In genomic region chr16:91367066-91367465, GRCm38 (mm10) we compare ENCODE assay signal across 13 mouse cellular contexts. TPM values are rescaled to one million over a fixed set of nuclear protein-coding genes. Genes with fewer than 3 reads are reported as not detected.
A peak's percentile ranks its signal among the peaks of the same experiment; 100 is the strongest.
DNase-seq lines count a peak whose midpoint lies in the region; ATAC-seq and TF ChIP-seq lines count a peak whose summit lies in the region.
"Had no signal": no experiment of that assay in that cellular context is flagged by ENCODE, and none has a peak within 500 bp of the region (broad histone marks: within the 10 kb centered on the region; RNA-seq: fewer than 3 reads in every experiment).

No protein-coding gene starts in this region.

- peak; percentile 95 for DNase-seq in heart, adult 11 months
- DNase-seq in heart, postnatal 14 days: no peak
- DNase-seq in thymus, adult 2 months: no peak
- DNase-seq in thymus, postnatal 0 days (ENCODE audit: low spot score): no peak
- DNase-seq in liver, postnatal 0 days: peak; percentile 41
- DNase-seq in adipocyte (ENCODE audit: low spot score): no peak
- no peak for DNase-seq in urinary bladder, postnatal 10 days (ENCODE audit: low spot score)
- no peak for DNase-seq in right cerebral cortex, postnatal 4 days
- DNase-seq: adrenal gland, adult 2 months; embryo, embryonic 11 days; lung, embryonic 14.5 days had no signal

- no peak for TF ChIP-seq CTCF in thymus, adult 2 months (IDR thresholded peaks at IDR 0.05; ENCODE audit: borderline replicate concordance, control insufficient read depth, extremely low read depth, insufficient read depth, low read length, poor library complexity)
- TF ChIP-seq CTCF in liver, postnatal 0 days (IDR thresholded peaks at IDR 0.05; ENCODE audit: low read depth): no peak

- H3K36me3 ChIP-seq in thymus, adult 2 months (ENCODE audit: control insufficient read depth, insufficient read depth, low read length): no peaks in the 10 kb centered on the region
- no peaks in the 10 kb centered on the region for H3K36me3 ChIP-seq in liver, postnatal 0 days (replicated peaks; ENCODE audit: insufficient read depth, low read length)

- TF ChIP-seq POLR2A in thymus, adult 2 months (IDR thresholded peaks at IDR 0.05; ENCODE audit: control insufficient read depth, extremely low read depth, insufficient read depth, low read length, poor library complexity): no peak

- 16% methylated on average over 2 of the region's 2 CpGs for WGBS in thymus, adult 2 months
- WGBS in liver, postnatal 0 days (ENCODE audit: insufficient replicate concordance): 53% methylated on average over 2 of the region's 2 CpGs

- H3K9ac ChIP-seq in liver, postnatal 0 days (replicated peaks): no peak overlapping the region
- H3K9ac ChIP-seq: lung, embryonic 14.5 days had no signal

- no peak overlapping the region for H3K4me3 ChIP-seq in thymus, adult 2 months (ENCODE audit: control insufficient read depth, insufficient read depth, low read length)
- no peak overlapping the region for H3K4me3 ChIP-seq in liver, postnatal 0 days (ENCODE audit: low read depth, low read length)

- no peaks in the 10 kb centered on the region for H3K9me3 ChIP-seq in liver, postnatal 0 days (ENCODE audit: low read length)

- H3K27ac ChIP-seq in thymus, adult 2 months (ENCODE audit: control insufficient read depth, insufficient read depth, low read length): peak overlapping the region; percentile 78
- peak overlapping the region; percentile 90 for H3K27ac ChIP-seq in liver, postnatal 0 days (ENCODE audit: low read depth)

- peaks cover 19% of the 10 kb centered on the region for H3K4me1 ChIP-seq in thymus, adult 2 months (replicated peaks; ENCODE audit: control insufficient read depth, insufficient read depth, low read length)
- peaks cover 44% of the 10 kb centered on the region for H3K4me1 ChIP-seq in liver, postnatal 0 days (ENCODE audit: insufficient read depth)

- H3K4me2 ChIP-seq in liver, postnatal 0 days (ENCODE audit: low read depth, low read length): 0 out of 2 replicates have a peak overlapping the region, but pooled peaks have one; percentile 6
- H3K4me2 ChIP-seq: lung, embryonic 14.5 days had no signal

- H3K27me3 ChIP-seq in thymus, adult 2 months (ENCODE audit: control insufficient read depth, insufficient read depth, low read length): no peaks in the 10 kb centered on the region
- H3K27me3 ChIP-seq in liver, postnatal 0 days (ENCODE audit: insufficient read depth, low read length): no peaks in the 10 kb centered on the region

- TF ChIP-seq EP300 in liver, postnatal 0 days (IDR thresholded peaks at IDR 0.05; ENCODE audit: low read depth): peak; percentile 36; the same call in 1 of the 2 replicates

- peak; percentile 60 for ATAC-seq in liver, postnatal 0 days

- intact Hi-C loops in heart, postnatal 14 days (cut with DNase I): no loop called here

RNA-seq across cellular contexts. Expression of gene Ifnar2, which starts 5.5 kb away (rescaled TPM):
- 10 to 100 TPM; 32.9 to 33.2 TPM for total RNA-seq in heart, postnatal 14 days (2021)
- 57.0 and 69.9 TPM in 2 replicates for polyA plus RNA-seq in thymus, adult 2 months (2012; rRNA removed)
- polyA plus RNA-seq in thymus, postnatal 0 days (2015; fragmentation: Nextera tagmentation; extraction: Ambion mirVana): 70.7 and 73.4 TPM in 2 replicates
- polyA plus RNA-seq in liver, postnatal 0 days (2015; fragmentation: Nextera tagmentation; extraction: Ambion mirVana): 107 and 113 TPM in 2 replicates

RNA-seq across cellular contexts. Expression of gene Gm21970, which starts 24.5 kb away (rescaled TPM):
- not detected for total RNA-seq in heart, postnatal 14 days (2021)
- polyA plus RNA-seq in thymus, adult 2 months (2012; rRNA removed): not detected in 2 replicates
- polyA plus RNA-seq in thymus, postnatal 0 days (2015; fragmentation: Nextera tagmentation; extraction: Ambion mirVana): not detected in 2 replicates
- polyA plus RNA-seq in liver, postnatal 0 days (2015; fragmentation: Nextera tagmentation; extraction: Ambion mirVana): not detected in 2 replicates
- polyA plus RNA-seq: adrenal gland, adult 2 months; heart, embryonic 14.5 days; large intestine, adult 2 months had no signal

RNA-seq across cellular contexts. Expression of gene Il10rb, which starts 38.9 kb away (rescaled TPM):
- 10 to 100 TPM; 86.4 to 94.7 TPM for total RNA-seq in heart, postnatal 14 days (2021)
- polyA plus RNA-seq in thymus, adult 2 months (2012; rRNA removed): 28.5 and 35.6 TPM in 2 replicates
- polyA plus RNA-seq in thymus, postnatal 0 days (2015; fragmentation: Nextera tagmentation; extraction: Ambion mirVana): 42.7 and 44.1 TPM in 2 replicates
- polyA plus RNA-seq in liver, postnatal 0 days (2015; fragmentation: Nextera tagmentation; extraction: Ambion mirVana): 25.5 and 26.4 TPM in 2 replicates

Comparison
In these comparisons a context has a peak if more than half of its experiments do, and no peak if none do; other contexts are left out.
1. DNase-seq: peak in heart, adult 11 months (single experiment) and liver, postnatal 0 days (single experiment); none in heart, postnatal 14 days (0 of 2), thymus, adult 2 months (single experiment), thymus, postnatal 0 days (single experiment), adipocyte (single experiment), urinary bladder, postnatal 10 days (single experiment) and right cerebral cortex, postnatal 4 days (single experiment).